Mouse (Mus musculus) hematopoietic stem cell, adult 5-6 weeks (primary cell): ENCODE measurements at regions not wholly inside any gene's neighbourhood (a gene's known extent, or its start where the extent isn't known, plus 50 kb on each side); places are given as distances from the start of the nearest gene placed in this dataset.
A peak's percentile ranks its signal among the peaks of the same experiment; 100 is the strongest.

ENCODE experiments used
- ATAC-seq, 2 experiments: fragments of 125-278 bp in 1 of 2; replicated peaks in 1 of 2; 2 replicates each; pipeline ENCODE4 v1.8.0; 2016 to 2017; ENCODE audit warnings: inconsistent platforms in 2 of 2, mild to moderate bottlenecking in 2 of 2, moderate number of reproducible peaks in 2 of 2, low read depth in 1 of 2, moderate TSS enrichment in 1 of 2; ENCODE audit not compliant: low FRiP score in 2 of 2, poor library complexity in 2 of 2, severe bottlenecking in 2 of 2, insufficient read depth in 1 of 2, low TSS enrichment in 1 of 2

- no peak for ATAC-seq
Measured at GRCm38 (mm10) chr7:70483536-70483935, 117.0 kb upstream of the Nr2f2 start.

- no peak for ATAC-seq
Measured at GRCm38 (mm10) chr7:70481880-70482279, 115.3 kb upstream of the Nr2f2 start.

GRCm38 (mm10) chr7:70472786-70473185, 106.3 kb upstream of the Nr2f2 start:
- no peak for ATAC-seq

- no peak for ATAC-seq
Measured at GRCm38 (mm10) chr7:70470557-70470956, 104.0 kb upstream of the Nr2f2 start.

GRCm38 (mm10) chr7:70462131-70462530, 95.6 kb upstream of the Nr2f2 start:
- no peak for ATAC-seq

- no peak for ATAC-seq
Measured at GRCm38 (mm10) chr7:70454525-70454924, 88.0 kb upstream of the Nr2f2 start.

GRCm38 (mm10) chr7:70452816-70453215, 86.3 kb upstream of the Nr2f2 start:
- no peak for ATAC-seq

- ATAC-seq, result no peak
Measured at GRCm38 (mm10) chr7:70438908-70439307, 72.4 kb upstream of the Nr2f2 start.

GRCm38 (mm10) chr7:70433838-70434237, 67.3 kb upstream of the Nr2f2 start:
- no peak for ATAC-seq

- no peak for ATAC-seq
Measured at GRCm38 (mm10) chr7:70433358-70433757, 66.8 kb upstream of the Nr2f2 start.

GRCm38 (mm10) chr7:70431712-70432111, 65.2 kb upstream of the Nr2f2 start:
- no peak for ATAC-seq

- 0 out of 4 replicates have a peak, but pooled peaks of 1 of the 2 experiments have one; percentile 12 for ATAC-seq
Measured at GRCm38 (mm10) chr7:70429326-70429725, 62.8 kb upstream of the Nr2f2 start.

- no peak for ATAC-seq
Measured at GRCm38 (mm10) chr7:70424231-70424620, 57.7 kb upstream of the Nr2f2 start.

- ATAC-seq, result no peak
Measured at GRCm38 (mm10) chr7:70423524-70424230, 57.1 kb upstream of the Nr2f2 start.

- ATAC-seq, result no peak
Measured at GRCm38 (mm10) chr7:70416185-70416941, 49.8 kb upstream of the Nr2f2 start.
